Mouse (Mus musculus) forebrain, postnatal 0 days (tissue): ENCODE results near the gene Anxa11. TPM values are rescaled to one million over a fixed set of nuclear protein-coding genes. Genes with fewer than 3 reads are reported as not detected.

Source experiments
- ATAC-seq: fragments of 200-750 bp; cut with Nextera tagmentation; 2 replicates; pipeline ENCODE4 v1.8.0; 2017; ENCODE audit warnings: mild to moderate bottlenecking, moderate library complexity
- DNase-seq: peaks from one replicate; pipeline ENCODE4 v3.0.0-alpha.2; 2015
- H3K27ac ChIP-seq: fragments of 300-500 bp; sonication (generic); 2 replicates; pipeline ENCODE4 v1.5.1; 2014; ENCODE audit warnings: low read depth, mild to moderate bottlenecking, antibody characterized with exemption, low read length, moderate library complexity, mixed read lengths
- H3K27me3 ChIP-seq: fragments of 300-500 bp; sonication (generic); 2 replicates; pipeline ENCODE4 v1.6.1; 2014; ENCODE audit warnings: mild to moderate bottlenecking, low read length, mixed read lengths; ENCODE audit not compliant: insufficient read depth
- H3K36me3 ChIP-seq: fragments of 300-500 bp; sonication (generic); 2 replicates; pipeline ENCODE4 v1.6.1; 2014; ENCODE audit warnings: mild to moderate bottlenecking, moderate library complexity; ENCODE audit not compliant: insufficient read depth
- H3K4me1 ChIP-seq: fragments of 300-500 bp; sonication (generic); 2 replicates; pipeline ENCODE4 v1.6.1; 2014; ENCODE audit warnings: antibody characterized with exemption; ENCODE audit not compliant: insufficient read depth
- H3K4me2 ChIP-seq: fragments of 300-500 bp; sonication (generic); 2 replicates; pipeline ENCODE4 v1.6.1; 2014; ENCODE audit warnings: low read depth, mild to moderate bottlenecking, moderate library complexity
- H3K4me3 ChIP-seq: fragments of 300-500 bp; sonication (generic); 2 replicates; pipeline ENCODE4 v1.5.1; 2014; ENCODE audit warnings: low read depth, low read length, mixed read lengths
- H3K9ac ChIP-seq: fragments of 300-500 bp; sonication (generic); 2 replicates; pipeline ENCODE4 v1.6.1; 2014; ENCODE audit warnings: mild to moderate bottlenecking
- H3K9me3 ChIP-seq: fragments of 300-500 bp; sonication (generic); 2 replicates; pipeline ENCODE4 v1.6.1; 2016; ENCODE audit warnings: low read length
- CTCF ChIP-seq: sonication (generic); IDR thresholded peaks from 2 replicates; pipeline ENCODE4 v1.5.1; 2016; ENCODE audit warnings: antibody characterized with exemption, control low read depth, low read depth
- WGBS: fragments of 180-500 bp; shearing (Covaris S2); extraction: QIAGEN DNeasy Blood & Tissue Kit; methylation state at CpG from one replicate; pipeline ENCODE4 v1.1.7; 2014; 5-methylcytosine and 5-hydroxymethylcytosine counted together
- polyA plus RNA-seq: library from polyadenylated mRNA; unstranded; fragments of >200 nt; fragmentation: Nextera tagmentation; extraction: Ambion mirVana; gene quantifications from 2 replicates; pipeline ENCODE4 v1.2.1, GENCODE M21; 2015
- total RNA-seq: library from RNA; depleted of rRNA; stranded (reverse); fragments of >200 nt; gene quantifications from 2 replicates; pipeline ENCODE4 v1.2.3, GENCODE M21; 2014

Gene Anxa11
- total and polyA plus RNA-seq, 2 experiments from 2014 or later, result 3.0 to 4.2 TPM

DNA sequence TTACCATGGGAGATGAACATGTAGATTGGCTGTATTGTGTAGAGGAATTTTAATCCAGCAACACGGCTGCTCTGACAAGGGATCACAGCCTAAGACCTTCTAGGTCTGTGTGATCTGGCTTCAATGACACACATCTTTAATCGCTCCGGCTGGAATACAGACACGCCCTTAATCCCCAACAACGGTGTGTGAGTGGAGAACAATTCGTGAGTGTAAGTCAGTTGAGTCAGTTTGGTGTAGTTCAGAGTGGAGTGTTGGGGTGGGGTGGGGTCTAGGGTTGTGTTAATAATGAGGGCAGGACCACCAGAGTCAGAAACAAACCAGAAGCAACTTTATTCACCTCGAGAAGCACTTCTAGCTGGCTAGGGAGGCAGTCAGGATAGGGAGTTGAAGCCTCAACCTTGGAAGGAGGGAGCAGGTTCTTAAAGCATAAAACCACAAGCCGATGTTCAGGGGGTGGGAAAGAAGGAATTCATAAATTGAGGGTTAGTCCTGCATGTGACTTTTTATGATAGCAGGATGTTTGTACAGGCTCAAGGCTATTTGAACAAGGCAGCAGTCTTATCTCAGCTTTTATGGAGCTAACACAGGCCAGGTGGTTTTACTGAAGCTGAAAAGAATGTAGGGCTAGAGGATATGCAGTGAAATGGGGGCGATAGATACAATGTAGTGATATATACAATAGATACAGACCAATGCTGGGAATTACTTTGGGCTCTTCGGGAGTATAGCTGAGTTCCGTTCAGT lies 15.9 kb upstream of the Anxa11 start:
- no peaks in the 10 kb centered on the region; the same call in 1 of the 2 replicates for H3K9me3 ChIP-seq
- DNase-seq (no peak), ATAC-seq (no peak)
- H3K36me3 ChIP-seq, result no peaks in the 10 kb centered on the region
- no peak overlapping the region for H3K27ac ChIP-seq
- TF ChIP-seq CTCF, result no peak
- no peak overlapping the region for H3K4me3 ChIP-seq
- no peaks in the 10 kb centered on the region for H3K4me1 ChIP-seq
- H3K9ac ChIP-seq, result no peak overlapping the region
- no peak overlapping the region for H3K4me2 ChIP-seq
- no peaks in the 10 kb centered on the region for H3K27me3 ChIP-seq
- 86% methylated on average over 11 of the region's 11 CpGs for WGBS

DNA sequence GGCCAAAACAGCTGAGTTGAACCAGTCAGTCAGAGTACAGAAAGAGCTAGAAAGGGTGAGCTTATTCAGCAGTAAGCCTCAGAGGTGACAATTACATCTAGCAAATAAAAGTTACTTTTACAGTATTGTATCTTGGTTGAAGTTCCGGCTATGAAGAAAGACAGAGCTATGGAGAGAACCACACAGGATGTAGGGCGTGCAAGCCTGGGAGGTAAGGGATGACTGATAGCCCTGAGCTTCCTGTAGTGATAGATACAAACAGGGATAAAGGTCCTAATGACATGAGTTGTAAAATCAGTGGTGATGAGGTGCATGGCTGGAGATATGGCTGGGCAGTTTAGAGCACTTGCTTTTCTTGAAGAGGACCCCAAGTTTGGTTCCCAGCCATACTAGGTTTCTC lies 15.1 kb upstream of the Anxa11 start:
- no peak for TF ChIP-seq CTCF
- WGBS, result 95% methylated on average over 2 of the region's 2 CpGs

DNA sequence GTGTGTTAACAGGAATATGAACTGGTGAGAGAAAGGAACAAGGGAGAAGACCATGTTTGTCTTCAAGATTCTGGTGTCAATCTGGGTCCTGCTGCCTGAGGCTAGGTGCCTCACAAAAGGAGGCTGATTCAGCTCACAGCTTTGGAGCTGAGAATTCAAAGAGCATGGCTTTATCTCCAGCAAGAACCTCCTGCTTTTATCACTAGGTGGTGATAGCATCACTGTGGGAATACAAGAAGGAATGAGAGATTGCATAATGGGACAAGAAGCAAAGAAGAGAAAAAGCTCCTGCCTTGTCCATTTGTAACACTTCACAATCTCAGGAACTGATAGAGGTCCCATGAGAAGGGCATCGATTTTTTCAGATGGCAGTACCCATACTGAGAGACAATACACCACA lies 10.6 kb upstream of the Anxa11 start:
- WGBS, result 61% methylated on average over 1 of the region's 1 CpGs
- Histone ChIP-seq H3K27ac (no peak overlapping the region), H3K9me3 (no peaks in the 10 kb centered on the region; the same call in 1 of the 2 replicates), H3K4me1 (peaks cover 4% of the 10 kb centered on the region; the same call in 1 of the 2 replicates), H3K4me2 (no peak overlapping the region), H3K9ac (no peak overlapping the region), H3K36me3 (no peaks in the 10 kb centered on the region), H3K4me3 (no peak overlapping the region), H3K27me3 (no peaks in the 10 kb centered on the region)
- ATAC-seq (no peak), DNase-seq (no peak)
- no peak for TF ChIP-seq CTCF

More for the DNA sequence above, 15.1 kb upstream of the Anxa11 start:
- no peaks in the 10 kb centered on the region for H3K36me3 ChIP-seq
- no peak for DNase-seq
- no peak overlapping the region for H3K9ac ChIP-seq
- no peak overlapping the region for H3K4me3 ChIP-seq
- peaks cover 3% of the 10 kb centered on the region; the same call in 1 of the 2 replicates for H3K4me1 ChIP-seq
- H3K27ac ChIP-seq, result no peak overlapping the region
- no peaks in the 10 kb centered on the region for H3K27me3 ChIP-seq
- no peak overlapping the region for H3K4me2 ChIP-seq
- ATAC-seq, result no peak
- no peaks in the 10 kb centered on the region; the same call in 1 of the 2 replicates for H3K9me3 ChIP-seq

DNA sequence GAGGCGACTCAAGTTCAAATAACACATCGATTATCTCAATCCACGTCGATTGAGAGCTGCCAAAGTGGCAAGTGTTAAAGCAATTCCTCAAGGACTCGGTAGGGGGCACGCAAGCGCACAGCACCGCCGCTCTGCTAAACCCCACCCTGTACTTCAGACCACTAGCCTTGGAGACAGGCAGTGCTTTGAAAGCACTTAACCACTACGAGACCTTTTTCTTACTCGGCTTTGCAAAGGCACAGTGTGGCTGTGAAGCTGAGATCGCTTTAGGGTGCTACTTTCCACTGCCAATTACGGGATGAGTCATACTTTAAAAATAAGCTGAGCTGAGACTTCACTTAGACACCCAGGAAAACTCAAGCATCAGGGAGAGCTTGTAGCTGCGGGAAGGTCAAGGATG lies 9.7 kb upstream of the Anxa11 start:
- no peaks in the 10 kb centered on the region for H3K9me3 ChIP-seq
- H3K4me2 ChIP-seq, result no peak overlapping the region
- DNase-seq (peak; percentile 70), ATAC-seq (peak; percentile 95)
- peak; percentile 75 for TF ChIP-seq CTCF
- no peaks in the 10 kb centered on the region for H3K27me3 ChIP-seq
- no peak overlapping the region for H3K9ac ChIP-seq
- WGBS, result 7% methylated on average over 14 of the region's 14 CpGs
- H3K4me1 ChIP-seq, result peaks cover 4% of the 10 kb centered on the region; the same call in 1 of the 2 replicates
- H3K4me3 ChIP-seq, result no peak overlapping the region
- no peaks in the 10 kb centered on the region for H3K36me3 ChIP-seq
- H3K27ac ChIP-seq, result peak overlapping the region; percentile 29; the same call in 1 of the 2 replicates

DNA sequence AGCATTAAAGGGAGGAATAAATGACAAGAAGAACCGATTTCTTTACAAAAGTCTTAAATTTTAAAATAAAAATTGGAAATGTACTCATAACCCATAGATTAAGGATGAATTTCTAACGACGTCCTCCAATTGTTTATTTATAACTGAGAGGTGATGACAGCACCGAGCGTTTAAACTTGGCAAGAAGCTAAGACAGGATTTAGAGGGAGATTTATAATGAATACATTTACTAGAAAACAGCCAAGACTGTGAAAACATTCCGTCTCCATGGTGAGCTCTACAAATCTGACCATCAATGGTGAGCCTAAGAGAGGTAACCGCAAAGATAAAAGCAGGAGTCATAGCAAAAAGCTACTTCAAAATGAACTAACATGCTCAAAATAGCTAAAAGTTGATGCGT lies 3.5 kb upstream of the Anxa11 start:
- DNase-seq (peak; percentile 7), ATAC-seq (no peak)
- Histone ChIP-seq H3K4me3 (no peak overlapping the region), H3K27ac (no peak overlapping the region), H3K4me2 (no peak overlapping the region), H3K36me3 (no peaks in the 10 kb centered on the region), H3K4me1 (peaks cover 6% of the 10 kb centered on the region; the same call in 1 of the 2 replicates), H3K27me3 (no peaks in the 10 kb centered on the region; the same call in 1 of the 2 replicates), H3K9ac (no peak overlapping the region), H3K9me3 (no peaks in the 10 kb centered on the region)
- WGBS, result 38% methylated on average over 8 of the region's 8 CpGs
- no peak for TF ChIP-seq CTCF

DNA sequence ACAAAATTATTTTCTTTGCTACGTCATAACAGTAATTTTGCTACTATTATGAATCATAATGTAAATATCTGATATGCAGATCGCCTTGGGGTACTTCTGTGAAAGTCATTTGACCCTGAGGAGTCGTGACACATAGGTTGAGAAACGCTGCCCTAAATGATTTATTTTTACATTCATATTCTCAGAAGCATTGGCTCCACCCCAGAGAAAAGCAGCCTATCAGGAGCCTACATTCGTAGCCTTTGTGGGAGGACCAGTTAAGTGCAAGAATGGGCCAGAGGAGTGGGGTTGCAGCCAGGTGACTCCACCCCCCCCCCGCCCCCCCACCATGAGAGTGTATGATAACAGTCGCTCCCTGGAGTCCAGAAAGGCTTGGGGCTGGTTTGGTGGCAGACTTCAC lies 2.2 kb upstream of the Anxa11 start:
- ATAC-seq, result no peak
- H3K4me1 ChIP-seq, result peaks cover 6% of the 10 kb centered on the region; the same call in 1 of the 2 replicates
- H3K27me3 ChIP-seq, result no peaks in the 10 kb centered on the region; the same call in 1 of the 2 replicates
- no peak overlapping the region for H3K27ac ChIP-seq
- DNase-seq, result no peak
- no peaks in the 10 kb centered on the region for H3K9me3 ChIP-seq
- H3K4me2 ChIP-seq, result no peak overlapping the region
- H3K4me3 ChIP-seq, result no peak overlapping the region
- no peaks in the 10 kb centered on the region for H3K36me3 ChIP-seq
- no peak for TF ChIP-seq CTCF
- no peak overlapping the region for H3K9ac ChIP-seq
- WGBS, result 72% methylated on average over 7 of the region's 7 CpGs

DNA sequence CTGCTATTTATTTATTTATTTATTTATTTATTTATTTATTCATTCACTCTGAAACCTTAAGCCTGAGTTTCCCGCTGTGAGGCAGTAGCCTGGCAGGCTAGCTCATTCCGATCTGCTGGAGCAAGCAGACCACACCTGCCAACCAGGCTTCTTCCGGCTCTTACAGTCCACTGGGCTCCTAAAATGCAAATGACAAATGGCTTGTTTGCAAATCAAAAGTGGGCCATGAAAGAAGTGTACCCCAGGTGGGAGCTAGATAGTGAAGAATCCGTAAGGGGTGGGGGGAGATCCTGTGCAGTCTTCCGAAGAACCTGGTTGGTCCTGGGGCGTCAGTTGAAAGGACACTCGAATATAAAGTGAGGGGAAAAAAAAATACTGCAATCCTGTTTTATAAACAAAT lies 995 bp upstream of the Anxa11 start:
- no peaks in the 10 kb centered on the region; the same call in 1 of the 2 replicates for H3K27me3 ChIP-seq
- no peaks in the 10 kb centered on the region for H3K9me3 ChIP-seq
- ATAC-seq, result no peak
- TF ChIP-seq CTCF, result no peak
- no peak for DNase-seq
- no peak overlapping the region for H3K4me3 ChIP-seq
- peaks cover 6% of the 10 kb centered on the region; the same call in 1 of the 2 replicates for H3K4me1 ChIP-seq
- H3K9ac ChIP-seq, result no peak overlapping the region
- H3K27ac ChIP-seq, result no peak overlapping the region
- 17% methylated on average over 7 of the region's 7 CpGs for WGBS
- H3K4me2 ChIP-seq, result no peak overlapping the region
- no peaks in the 10 kb centered on the region for H3K36me3 ChIP-seq
